Mouse (Mus musculus) ES-E14 (cell line): ENCODE data around the gene Xpnpep3.

Experiments used
- CHD2 ChIP-seq: IDR thresholded peaks from 2 replicates; pipeline ENCODE4 v1.6.1; 2014; ENCODE audit warnings: mild to moderate bottlenecking, low read depth, low read length, inconsistent platforms
- ZC3H11A ChIP-seq: IDR thresholded peaks from 2 replicates; pipeline ENCODE4 v1.6.1; 2012; ENCODE audit warnings: low read depth, mild to moderate bottlenecking, inconsistent platforms, low read length, borderline replicate concordance
- ZNF384 ChIP-seq: IDR thresholded peaks from 2 replicates; pipeline ENCODE4 v1.6.1; 2012; ENCODE audit warnings: low read depth, low read length, inconsistent platforms

GRCm38 (mm10) chr15:81378845-81379244 is 21.1 kb upstream of the Xpnpep3 start:
- TF ChIP-seq ZNF384 (no peak), ZC3H11A (no peak), CHD2 (no peak)
